Mouse (Mus musculus): ENCODE measurements around the gene Tnxb. TPM values are rescaled to one million over a fixed set of nuclear protein-coding genes. Genes with fewer than 3 reads are reported as not detected.

The Tnxb gene
- total RNA-seq, 2 experiments from 2014 or later, result 30.7 to 41.6 TPM

- peak overlapping the region; percentile 86 for H3K27ac ChIP-seq
- TF ChIP-seq CTCF (IDR thresholded peaks at IDR 0.05), result no peak
- H3K4me3 ChIP-seq, result no peak overlapping the region
- peak; percentile 60 for DNase-seq
- intact Hi-C loops (cut with DNase I), result loop anchor here (1.0 kb wide), 1 partner anchor 59 kb away; no protein-coding TSS in a partner anchor
These were observed 15.9 kb upstream of the Tnxb start for GRCm38 (mm10) chr17:34654392-34654791.

DNA sequence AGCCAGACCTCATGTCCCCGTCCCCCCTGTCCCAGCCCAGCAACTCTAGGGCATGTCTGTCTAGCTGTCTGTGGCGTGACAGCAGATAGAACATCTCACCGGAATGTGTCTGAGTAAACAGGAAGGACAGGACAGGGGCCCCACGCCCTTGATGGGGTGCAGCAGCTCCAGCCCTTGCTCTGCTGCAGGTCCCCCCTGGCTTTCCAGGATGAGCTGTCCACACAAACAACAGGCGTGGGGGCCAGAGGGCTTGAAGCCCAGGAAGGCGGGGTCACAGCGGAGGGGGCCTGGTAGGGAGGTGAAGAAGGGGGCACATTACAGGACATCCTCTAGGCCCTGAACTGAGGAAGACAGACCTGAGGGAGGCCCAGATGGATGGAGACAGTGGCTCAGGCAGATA lies 15.2 kb upstream of the Tnxb start:
- intact Hi-C loops (cut with DNase I), result no loop called here
- no peak for TF ChIP-seq CTCF (IDR thresholded peaks at IDR 0.05)

DNA sequence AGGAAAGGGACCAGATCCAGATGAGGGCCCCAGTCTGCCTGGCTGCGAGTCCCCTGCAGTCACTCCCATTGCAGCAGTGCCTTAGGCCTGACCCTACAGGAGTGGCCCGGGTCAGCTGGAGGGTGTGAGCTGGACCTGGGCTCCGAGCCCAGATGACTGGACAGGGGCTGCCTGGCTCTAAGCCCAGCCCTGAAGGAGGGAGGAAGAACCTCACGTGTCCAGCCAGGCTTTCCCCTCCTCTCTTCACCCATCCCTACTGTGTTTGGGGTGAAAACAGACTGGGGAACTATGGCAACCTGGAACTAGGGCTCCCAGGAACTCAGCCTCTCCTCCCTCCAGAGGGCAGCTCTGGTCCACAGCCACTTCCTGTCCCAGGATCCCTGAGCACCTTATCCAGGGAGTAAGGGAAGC lies 14.7 kb upstream of the Tnxb start:
- intact Hi-C loops (cut with DNase I), result no loop called here
- DNase-seq, result peak; percentile 94
- peak; percentile 26; the same call in 1 of the 2 replicates for TF ChIP-seq CTCF (IDR thresholded peaks at IDR 0.05)
- Histone ChIP-seq H3K27ac (peak overlapping the region; percentile 86), H3K4me3 (peak overlapping the region; percentile 32)

More for the DNA sequence above, 15.2 kb upstream of the Tnxb start:
- Histone ChIP-seq H3K4me3 (peak overlapping the region; percentile 26), H3K27ac (peak overlapping the region; percentile 86)
- DNase-seq, result peak; percentile 88

- intact Hi-C loops (cut with DNase I), result no loop called here
- DNase-seq, result peak; percentile 63
- H3K4me3 ChIP-seq, result no peak overlapping the region; the same call in 1 of the 2 replicates
- TF ChIP-seq CTCF (IDR thresholded peaks at IDR 0.05), result no peak
- H3K27ac ChIP-seq, result peak overlapping the region; percentile 86
These were observed 13.7 kb upstream of the Tnxb start for GRCm38 (mm10) chr17:34656666-34657065.

DNA sequence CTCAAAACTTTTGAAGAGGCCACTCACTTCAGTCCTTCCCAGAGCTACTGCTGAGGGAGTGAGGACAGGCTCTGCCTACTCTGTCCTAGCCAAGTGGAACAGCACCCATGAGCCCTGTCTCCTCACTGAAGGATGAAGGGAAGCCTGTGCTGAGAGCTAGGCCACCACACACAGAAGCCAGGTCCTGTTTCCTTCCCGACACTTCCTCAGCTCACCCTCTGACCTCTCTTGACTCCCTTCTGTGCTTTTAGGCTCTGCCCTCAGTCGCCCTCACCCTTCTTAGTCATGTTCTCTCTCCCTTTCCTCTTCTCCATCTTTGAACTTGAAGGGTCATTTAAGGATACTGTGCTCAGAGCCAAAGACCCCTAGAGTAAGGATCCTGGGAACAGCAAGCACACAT lies 13.1 kb upstream of the Tnxb start:
- DNase-seq, result peak; percentile 37
- H3K4me3 ChIP-seq, result no peak overlapping the region
- intact Hi-C loops (cut with DNase I), result no loop called here
- H3K27ac ChIP-seq, result peak overlapping the region; percentile 86
- TF ChIP-seq CTCF (IDR thresholded peaks at IDR 0.05), result no peak

DNA sequence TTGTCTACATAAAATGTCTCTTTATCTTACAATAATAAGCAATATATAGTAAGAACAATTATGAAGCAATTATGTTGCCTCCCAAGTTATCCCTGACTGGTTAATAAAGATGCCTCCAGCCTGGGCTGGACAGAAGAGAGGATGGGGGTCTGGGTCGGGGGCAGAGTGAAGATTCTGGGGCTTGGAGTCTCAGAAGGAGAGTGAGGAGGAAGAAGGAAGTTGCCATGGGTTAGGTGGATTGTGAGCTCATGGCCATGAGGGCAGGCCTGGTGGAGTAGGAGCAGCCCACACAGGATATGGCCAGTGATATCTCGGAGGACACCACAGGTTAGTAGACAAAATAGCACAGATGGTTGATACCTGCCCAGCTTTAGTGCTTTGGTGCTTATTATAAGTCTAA lies 12.2 kb upstream of the Tnxb start:
- intact Hi-C loops (cut with DNase I), result no loop called here
- DNase-seq, result no peak
- H3K4me3 ChIP-seq, result no peak overlapping the region
- peak overlapping the region; percentile 90; the same call in 1 of the 2 replicates for H3K27ac ChIP-seq
- no peak for TF ChIP-seq CTCF (IDR thresholded peaks at IDR 0.05)

DNA sequence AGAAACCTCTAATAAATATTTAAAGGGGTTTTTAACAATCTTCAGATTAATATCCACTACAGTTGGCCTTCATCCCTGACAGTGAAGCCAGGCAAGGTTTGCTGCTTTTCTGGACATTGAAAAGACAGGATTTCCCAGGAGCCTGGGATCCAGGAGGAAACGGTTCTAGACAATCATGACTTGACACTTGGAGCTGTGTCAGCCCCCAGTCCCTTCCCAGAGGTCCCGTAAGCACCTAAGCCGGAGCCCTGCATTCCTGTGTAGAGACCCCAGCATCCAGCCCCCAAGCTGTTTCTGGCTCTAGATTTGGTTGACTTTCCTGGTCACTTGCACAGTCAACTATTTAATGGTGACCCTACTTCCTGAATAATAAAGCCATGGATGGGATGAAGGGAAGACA lies 11.7 kb upstream of the Tnxb start:
- intact Hi-C loops (cut with DNase I), result no loop called here
- H3K4me3 ChIP-seq, result no peak overlapping the region
- H3K27ac ChIP-seq, result peak overlapping the region; percentile 90; the same call in 1 of the 2 replicates
- DNase-seq, result no peak
- no peak for TF ChIP-seq CTCF (IDR thresholded peaks at IDR 0.05)

- Histone ChIP-seq H3K4me3 (peak overlapping the region; percentile 69), H3K27ac (peak overlapping the region; percentile 90)
- no peak for TF ChIP-seq CTCF (IDR thresholded peaks at IDR 0.05)
- peak; percentile 29 for DNase-seq
- intact Hi-C loops (cut with DNase I), result no loop called here
These were observed 11.0 kb upstream of the Tnxb start for GRCm38 (mm10) chr17:34659181-34659896.

- intact Hi-C loops (cut with DNase I), result no loop called here
- no peak for DNase-seq
- TF ChIP-seq CTCF (IDR thresholded peaks at IDR 0.05), result no peak
- peak overlapping the region; percentile 90 for H3K27ac ChIP-seq
- H3K4me3 ChIP-seq, result peak overlapping the region; percentile 69
These were observed 10.5 kb upstream of the Tnxb start for GRCm38 (mm10) chr17:34659897-34660214.

DNA sequence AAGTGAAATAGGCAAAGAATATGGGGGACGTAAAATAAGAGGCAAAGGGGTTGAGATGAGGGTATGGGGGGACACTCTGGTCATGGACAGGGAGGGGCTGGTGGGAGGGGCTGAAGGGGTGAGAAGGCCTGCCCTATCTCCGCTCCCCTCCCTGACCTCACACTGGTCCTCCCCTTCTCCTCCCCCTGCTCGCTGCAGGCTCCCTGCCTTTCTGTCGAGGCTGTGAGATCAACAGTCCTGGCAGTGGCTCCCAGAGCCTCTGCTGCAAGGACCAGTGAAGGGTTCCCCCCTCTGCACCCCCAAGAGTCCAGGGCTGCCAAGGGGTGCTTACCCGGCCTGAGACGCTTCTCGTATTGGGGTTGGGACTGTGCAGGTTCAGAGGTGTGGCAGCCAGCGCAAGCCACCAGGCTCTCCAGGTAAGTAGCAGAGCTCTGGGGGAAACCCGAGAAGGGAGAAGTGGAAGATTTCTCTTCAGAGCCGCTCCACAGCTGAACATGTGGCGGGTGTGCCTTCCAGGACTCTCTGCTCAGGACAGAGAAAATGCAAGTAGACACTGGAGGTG lies 10.0 kb upstream of the Tnxb start:
- no peak for TF ChIP-seq CTCF (IDR thresholded peaks at IDR 0.05)
- Histone ChIP-seq H3K27ac (peak overlapping the region; percentile 90), H3K4me3 (peak overlapping the region; percentile 69)
- intact Hi-C loops (cut with DNase I), result no loop called here
- DNase-seq, result peak; percentile 79

DNA sequence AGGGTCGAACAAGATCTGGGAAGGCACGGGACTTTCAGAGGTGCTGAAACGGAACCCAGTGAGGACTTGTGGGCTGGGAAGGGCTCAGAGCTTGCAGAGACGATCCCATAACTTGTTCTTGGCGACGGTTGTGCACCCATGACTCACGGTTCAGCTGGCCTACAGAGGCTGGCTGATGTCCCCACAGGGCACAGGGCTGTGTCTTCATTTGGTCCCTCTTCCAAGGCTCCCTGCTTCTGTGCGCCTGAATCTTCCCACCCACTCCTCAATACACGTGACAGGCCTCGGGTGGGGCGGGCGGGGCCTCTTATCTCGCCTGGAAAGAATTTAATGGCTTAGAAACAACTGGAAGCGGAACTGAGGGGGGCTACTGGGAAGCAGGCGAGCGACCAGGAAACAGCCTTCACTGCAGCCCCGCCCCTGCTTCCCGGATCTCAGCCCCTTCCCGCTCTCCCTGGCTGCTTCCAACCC lies 9.2 kb upstream of the Tnxb start:
- no peak for TF ChIP-seq CTCF (IDR thresholded peaks at IDR 0.05)
- peak overlapping the region; percentile 90 for H3K27ac ChIP-seq
- H3K4me3 ChIP-seq, result peak overlapping the region; percentile 69
- peak; percentile 82 for DNase-seq
- intact Hi-C loops (cut with DNase I), result no loop called here

DNA sequence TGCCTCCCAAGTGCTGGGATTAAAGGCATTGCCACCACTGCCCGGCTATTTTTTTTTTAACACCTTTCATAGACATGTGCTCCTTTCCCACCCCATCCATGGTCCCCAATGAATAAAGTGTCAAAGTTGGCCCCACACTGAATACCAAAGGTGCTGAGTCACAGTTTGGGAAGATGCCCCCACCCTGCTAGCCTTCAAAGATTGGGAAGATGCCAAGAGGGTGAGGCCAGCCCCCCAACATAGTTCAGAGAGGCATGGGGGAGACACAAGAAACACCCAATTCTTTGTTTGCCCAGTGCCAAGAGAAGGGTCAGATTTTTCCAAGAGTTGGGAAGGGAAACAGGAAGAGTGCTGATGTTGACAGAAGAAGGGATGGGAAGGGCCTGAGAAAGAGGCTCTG lies 7.9 kb upstream of the Tnxb start:
- peak overlapping the region; percentile 69 for H3K4me3 ChIP-seq
- DNase-seq, result peak; percentile 26
- intact Hi-C loops (cut with DNase I), result no loop called here
- TF ChIP-seq CTCF (IDR thresholded peaks at IDR 0.05), result no peak
- H3K27ac ChIP-seq, result peak overlapping the region; percentile 90

DNA sequence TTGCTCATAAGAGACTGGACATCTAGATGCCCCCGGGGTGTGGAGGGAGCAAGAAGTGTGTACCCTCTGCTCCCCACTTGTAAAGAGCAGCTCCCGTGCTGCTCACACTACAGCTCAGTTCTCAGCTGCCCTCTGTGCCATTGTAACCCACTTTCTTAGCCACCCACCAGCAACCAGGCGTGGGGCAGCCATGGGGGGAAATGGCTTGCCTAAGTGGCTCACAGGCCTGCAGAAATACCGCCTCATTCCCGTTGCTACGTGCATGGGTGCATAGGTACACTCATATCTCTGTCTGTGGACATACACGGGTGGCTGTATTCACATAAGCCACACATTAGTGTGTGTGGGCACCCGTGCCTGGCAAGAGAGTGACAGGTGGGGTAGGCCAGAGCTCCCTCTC lies 7.4 kb upstream of the Tnxb start:
- intact Hi-C loops (cut with DNase I), result no loop called here
- TF ChIP-seq CTCF (IDR thresholded peaks at IDR 0.05), result no peak
- peak overlapping the region; percentile 90 for H3K27ac ChIP-seq
- no peak for DNase-seq
- peak overlapping the region; percentile 69 for H3K4me3 ChIP-seq

All from gastrocnemius, adult 2 months (tissue).